Mouse (Mus musculus) frontal cortex, postnatal 25 days (tissue): ENCODE results near the gene Furin.

Experiments used
- DNase-seq, 2 experiments: peaks; one replicate each; pipeline ENCODE4 v3.0.0; 2022; ENCODE audit warnings: low spot score in 2 of 2

The Furin gene

DNA sequence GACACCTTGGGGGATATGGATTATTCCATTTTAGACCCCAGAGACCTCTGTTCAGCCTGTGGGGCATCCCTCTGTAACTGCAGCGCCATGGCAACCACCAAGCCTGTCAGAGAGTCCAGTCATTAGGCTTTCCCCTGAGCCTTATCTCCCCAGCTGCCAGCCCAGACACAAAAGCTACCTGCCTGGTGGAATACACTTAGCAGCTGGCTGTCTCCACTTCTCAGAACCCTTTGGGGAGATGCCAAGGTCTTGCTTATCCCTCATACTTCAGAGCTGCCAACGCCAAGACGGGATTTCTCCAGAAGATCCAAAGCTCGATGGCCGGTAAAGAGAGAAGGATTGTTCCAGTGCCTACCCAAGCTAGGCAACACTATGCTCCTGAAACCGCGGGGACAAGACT, 63.4 kb downstream of the Furin start:
- DNase-seq = no peak

DNA sequence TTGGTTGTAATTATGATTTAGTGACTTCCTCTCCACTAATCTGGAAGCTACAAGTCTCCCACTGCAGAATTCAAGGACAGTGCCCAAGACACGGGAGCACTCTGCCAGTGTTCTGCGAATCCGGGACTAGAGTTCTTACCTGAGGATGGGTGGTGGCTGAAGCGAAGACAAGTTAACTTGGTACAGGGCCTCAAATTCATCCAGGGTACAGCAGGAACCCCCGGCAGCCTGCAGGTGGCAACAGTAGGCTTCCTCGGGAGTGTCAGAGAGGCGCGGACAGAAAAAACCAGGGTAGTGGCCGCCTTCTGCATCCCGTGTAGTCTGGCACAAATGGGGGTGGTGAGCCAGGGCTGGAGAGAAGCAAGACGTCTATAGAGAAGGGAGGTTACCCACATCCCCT, 64.4 kb downstream of the Furin start, which contains the start of gene Unc45a:
Gene Unc45a, minus strand, starts transcription at position 213 of the 400 bp plus-strand sequence.
- DNase-seq = peak; percentile 43

DNA sequence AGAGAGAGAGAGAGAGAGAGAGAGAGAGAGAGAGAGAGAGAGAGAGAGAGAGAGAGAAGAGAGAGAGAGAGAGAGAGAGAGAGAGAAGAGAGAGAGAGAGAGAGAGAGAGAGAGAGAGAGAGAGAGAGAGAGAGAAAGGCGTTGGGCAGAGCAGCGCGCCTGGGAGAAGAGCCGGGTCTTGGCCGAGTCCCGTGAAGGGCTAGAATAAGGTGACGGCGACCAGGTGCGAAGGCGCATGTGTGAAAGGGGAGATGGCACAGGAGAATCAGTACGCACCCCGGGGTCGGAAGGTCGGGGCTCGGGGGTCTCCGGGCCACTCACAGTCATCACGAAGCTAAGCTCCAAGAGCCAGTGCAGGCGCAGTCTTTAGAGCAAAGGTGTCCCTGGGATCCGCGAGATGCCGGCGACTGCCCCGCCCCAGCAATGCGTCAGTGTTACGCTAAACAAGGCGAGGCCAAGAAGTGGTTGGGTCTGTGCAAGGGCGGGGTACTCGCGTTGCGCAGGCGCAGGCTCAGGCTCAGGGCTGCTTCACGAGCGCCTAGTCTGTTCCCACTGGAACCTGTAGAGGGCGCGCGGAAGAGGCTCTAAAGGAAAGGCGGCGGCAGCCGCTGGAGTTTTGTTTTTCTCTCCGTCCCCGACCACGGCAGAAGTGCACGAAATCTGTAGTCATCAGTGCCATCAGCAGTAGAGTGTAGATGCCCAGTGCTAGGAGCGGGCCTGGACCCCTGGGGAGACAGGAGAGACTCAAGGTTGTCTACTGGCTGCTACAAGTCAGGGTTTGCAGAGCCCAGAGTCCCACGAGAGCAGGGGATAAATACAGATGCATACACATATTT, 65.2 kb downstream of the Furin start:
- DNase-seq = peak; percentile 93 to 96

DNA sequence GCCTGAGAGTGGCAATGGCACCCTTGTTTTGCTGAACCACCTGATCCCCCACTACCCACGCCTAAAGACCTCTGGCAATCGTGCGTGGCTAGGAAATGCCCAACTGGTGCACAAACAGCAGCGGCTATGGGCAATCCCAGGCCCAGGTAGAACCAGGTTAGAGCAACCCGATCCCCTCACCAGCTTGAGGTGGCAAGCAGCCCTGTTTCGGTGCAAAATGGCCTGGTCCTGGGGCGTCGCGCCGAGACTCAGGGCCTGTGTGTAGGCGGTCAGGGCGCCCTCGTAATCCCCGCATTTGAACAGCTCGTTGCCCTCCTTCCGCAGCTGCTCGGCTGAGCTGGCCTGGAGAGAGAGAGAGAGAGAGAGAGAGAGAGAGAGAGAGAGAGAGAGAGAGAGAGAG, 65.9 kb downstream of the Furin start:
- no peak for DNase-seq
